Mouse (Mus musculus) stomach, embryonic 15.5 days (tissue): Measurements from ENCODE around the gene Fam149a. TPM values are rescaled to one million over a fixed set of nuclear protein-coding genes. Genes with fewer than 3 reads are reported as not detected.

ENCODE experiments used
- ATAC-seq: fragments of 200-750 bp; cut with Nextera tagmentation; 2 replicates; pipeline ENCODE4 v1.8.0; 2017; ENCODE audit warnings: low read depth, moderate number of reproducible peaks, moderate TSS enrichment; ENCODE audit not compliant: insufficient read depth, low FRiP score
- H3K27ac ChIP-seq: fragments of 300-500 bp; sonication (generic); 2 replicates; pipeline ENCODE4 v1.5.1; 2015; ENCODE audit warnings: mild to moderate bottlenecking, inconsistent platforms
- H3K27me3 ChIP-seq: fragments of 300-500 bp; sonication (generic); replicated peaks from 2 replicates; pipeline ENCODE4 v1.6.1; 2015; ENCODE audit warnings: inconsistent platforms
- H3K36me3 ChIP-seq: fragments of 300-500 bp; sonication (generic); 2 replicates; pipeline ENCODE4 v1.6.1; 2015; ENCODE audit warnings: inconsistent platforms
- H3K4me1 ChIP-seq: fragments of 300-500 bp; sonication (generic); 2 replicates; pipeline ENCODE4 v1.6.1; 2015; ENCODE audit warnings: inconsistent platforms
- H3K4me2 ChIP-seq: fragments of 300-500 bp; sonication (generic); 2 replicates; pipeline ENCODE4 v1.6.1; 2015; ENCODE audit warnings: mild to moderate bottlenecking, inconsistent platforms
- H3K4me3 ChIP-seq: fragments of 300-500 bp; sonication (generic); replicated peaks from 2 replicates; pipeline ENCODE4 v1.5.1; 2015; ENCODE audit warnings: inconsistent platforms
- H3K9ac ChIP-seq: fragments of 300-500 bp; sonication (generic); 2 replicates; pipeline ENCODE4 v1.6.1; 2015; ENCODE audit warnings: inconsistent platforms
- H3K9me3 ChIP-seq: fragments of 300-500 bp; sonication (generic); 2 replicates; pipeline ENCODE4 v1.6.1; 2016; ENCODE audit warnings: inconsistent platforms
- WGBS: fragments of 180-500 bp; shearing (Covaris S2); methylation state at CpG from one replicate; pipeline ENCODE4 v1.1.7; 2015; 5-methylcytosine and 5-hydroxymethylcytosine counted together
- polyA plus RNA-seq: library from polyadenylated mRNA; unstranded; fragments of >200 nt; fragmentation: Nextera tagmentation; extraction: Ambion mirVana; gene quantifications from 2 replicates; pipeline ENCODE4 v1.2.1, GENCODE M21; 2015

The Fam149a gene
- polyA plus RNA-seq, result 18.3 and 24.8 TPM in 2 replicates

- ATAC-seq, result no peak
- WGBS, result 5% methylated on average over 6 of the region's 6 CpGs
- H3K4me2 ChIP-seq, result peak within 1 kb of the TSS; percentile 81
- H3K36me3 ChIP-seq, result no peaks in the 10 kb centered on the region
- peaks cover 11% of the 10 kb centered on the region; the same call in 1 of the 2 replicates for H3K4me1 ChIP-seq
- H3K4me3 ChIP-seq, result peak within 1 kb of the TSS; percentile 39
- H3K27me3 ChIP-seq, result 0 out of 2 replicates have a peak, but pooled peaks cover 6% of the 10 kb centered on the region
- H3K27ac ChIP-seq, result no peak within 1 kb of the TSS
- no peaks in the 10 kb centered on the region for H3K9me3 ChIP-seq
- no peak within 1 kb of the TSS; the same call in 1 of the 2 replicates for H3K9ac ChIP-seq
These were observed at the start of gene Fam149a for GRCm38 (mm10) chr8:45381963-45382347. Gene Fam149a, minus strand, starts transcription at chr8:45382291.

GRCm38 (mm10) chr8:45420151-45420550 lies 38.1 kb upstream of the Fam149a start:
- 86% methylated on average over 7 of the region's 7 CpGs for WGBS
- Histone ChIP-seq H3K4me1 (no peaks in the 10 kb centered on the region), H3K27me3 (no peaks in the 10 kb centered on the region), H3K36me3 (no peaks in the 10 kb centered on the region), H3K4me3 (no peak overlapping the region), H3K27ac (no peak overlapping the region), H3K9me3 (no peaks in the 10 kb centered on the region), H3K9ac (no peak overlapping the region), H3K4me2 (no peak overlapping the region)
- no peak for ATAC-seq

GRCm38 (mm10) chr8:45414965-45415364 lies 32.9 kb upstream of the Fam149a start:
- H3K9me3 ChIP-seq, result no peaks in the 10 kb centered on the region
- H3K9ac ChIP-seq, result no peak overlapping the region
- no peak overlapping the region for H3K4me3 ChIP-seq
- no peaks in the 10 kb centered on the region for H3K27me3 ChIP-seq
- 71% methylated on average over 7 of the region's 7 CpGs for WGBS
- no peaks in the 10 kb centered on the region for H3K36me3 ChIP-seq
- H3K4me2 ChIP-seq, result no peak overlapping the region
- no peak for ATAC-seq
- no peak overlapping the region for H3K27ac ChIP-seq
- H3K4me1 ChIP-seq, result no peaks in the 10 kb centered on the region

GRCm38 (mm10) chr8:45410882-45411281 lies 28.8 kb upstream of the Fam149a start, which contains the start of gene Tlr3:
Gene Tlr3, minus strand, starts transcription at chr8:45411080.
- 44% methylated on average over 2 of the region's 2 CpGs for WGBS

GRCm38 (mm10) chr8:45410146-45410880 lies 28.2 kb upstream of the Fam149a start:
- H3K4me1 ChIP-seq, result no peaks in the 10 kb centered on the region
- H3K27me3 ChIP-seq, result no peaks in the 10 kb centered on the region
- 6% methylated on average over 18 of the region's 18 CpGs for WGBS
- H3K36me3 ChIP-seq, result no peaks in the 10 kb centered on the region
- H3K4me3 ChIP-seq, result peak overlapping the region; percentile 48
- ATAC-seq, result peak; percentile 92
- H3K4me2 ChIP-seq, result peak overlapping the region; percentile 66
- peak overlapping the region; percentile 17 for H3K9ac ChIP-seq
- no peaks in the 10 kb centered on the region for H3K9me3 ChIP-seq
- H3K27ac ChIP-seq, result peak overlapping the region; percentile 83

More at GRCm38 (mm10) chr8:45410882-45411281, 28.8 kb upstream of the Fam149a start, which contains the start of gene Tlr3:
- Histone ChIP-seq H3K27me3 (no peaks in the 10 kb centered on the region), H3K4me3 (peak within 1 kb of the TSS; percentile 48), H3K4me1 (no peaks in the 10 kb centered on the region), H3K4me2 (peak within 1 kb of the TSS; percentile 66), H3K27ac (peak within 1 kb of the TSS; percentile 83), H3K9me3 (no peaks in the 10 kb centered on the region), H3K9ac (peak within 1 kb of the TSS; percentile 17), H3K36me3 (no peaks in the 10 kb centered on the region)
- ATAC-seq, result 0 out of 2 replicates have a peak, but pooled peaks have one; percentile 38

- no peaks in the 10 kb centered on the region for H3K27me3 ChIP-seq
- no peaks in the 10 kb centered on the region for H3K36me3 ChIP-seq
- no peaks in the 10 kb centered on the region for H3K4me1 ChIP-seq
- peak overlapping the region; percentile 66 for H3K4me2 ChIP-seq
- H3K27ac ChIP-seq, result peak overlapping the region; percentile 83
- H3K9me3 ChIP-seq, result no peaks in the 10 kb centered on the region
- ATAC-seq, result no peak
- no peak overlapping the region for H3K9ac ChIP-seq
- peak overlapping the region; percentile 48 for H3K4me3 ChIP-seq
- WGBS, result 35% methylated on average over 4 of the region's 4 CpGs
These were observed 27.6 kb upstream of the Fam149a start for GRCm38 (mm10) chr8:45409702-45410101.

GRCm38 (mm10) chr8:45383250-45383649 lies 1.2 kb upstream of the Fam149a start:
- Histone ChIP-seq H3K4me2 (no peak overlapping the region), H3K9me3 (no peaks in the 10 kb centered on the region), H3K36me3 (no peaks in the 10 kb centered on the region), H3K4me3 (no peak overlapping the region), H3K9ac (no peak overlapping the region), H3K4me1 (peaks cover 11% of the 10 kb centered on the region; the same call in 1 of the 2 replicates), H3K27me3 (0 out of 2 replicates have a peak, but pooled peaks cover 6% of the 10 kb centered on the region), H3K27ac (no peak overlapping the region)
- WGBS, result 60% methylated on average over 1 of the region's 1 CpGs
- ATAC-seq, result no peak

- no peaks in the 10 kb centered on the region for H3K36me3 ChIP-seq
- peak overlapping the region; percentile 39 for H3K4me3 ChIP-seq
- ATAC-seq, result peak; percentile 31; the same call in 1 of the 2 replicates
- no peaks in the 10 kb centered on the region for H3K9me3 ChIP-seq
- H3K4me1 ChIP-seq, result peaks cover 11% of the 10 kb centered on the region; the same call in 1 of the 2 replicates
- H3K9ac ChIP-seq, result no peak overlapping the region; the same call in 1 of the 2 replicates
- H3K27ac ChIP-seq, result no peak overlapping the region
- 0 out of 2 replicates have a peak, but pooled peaks cover 6% of the 10 kb centered on the region for H3K27me3 ChIP-seq
- 6% methylated on average over 38 of the region's 38 CpGs for WGBS
- peak overlapping the region; percentile 81 for H3K4me2 ChIP-seq
These were observed 772 bp downstream of the Fam149a start for GRCm38 (mm10) chr8:45381075-45381962.

GRCm38 (mm10) chr8:45380598-45380997 lies 1.5 kb downstream of the Fam149a start:
- H3K27me3 ChIP-seq, result 0 out of 2 replicates have a peak, but pooled peaks cover 6% of the 10 kb centered on the region
- H3K4me1 ChIP-seq, result peaks cover 11% of the 10 kb centered on the region; the same call in 1 of the 2 replicates
- H3K4me2 ChIP-seq, result no peak overlapping the region
- no peaks in the 10 kb centered on the region for H3K36me3 ChIP-seq
- no peak overlapping the region for H3K4me3 ChIP-seq
- no peaks in the 10 kb centered on the region for H3K9me3 ChIP-seq
- H3K27ac ChIP-seq, result no peak overlapping the region
- H3K9ac ChIP-seq, result no peak overlapping the region
- ATAC-seq, result no peak
- 29% methylated on average over 4 of the region's 4 CpGs for WGBS

GRCm38 (mm10) chr8:45374071-45374470 lies 8.0 kb downstream of the Fam149a start:
- no peak overlapping the region for H3K27ac ChIP-seq
- H3K36me3 ChIP-seq, result no peaks in the 10 kb centered on the region
- no peaks in the 10 kb centered on the region for H3K27me3 ChIP-seq
- no peaks in the 10 kb centered on the region for H3K9me3 ChIP-seq
- no peak overlapping the region for H3K4me2 ChIP-seq
- H3K9ac ChIP-seq, result no peak overlapping the region
- no peak overlapping the region for H3K4me3 ChIP-seq
- H3K4me1 ChIP-seq, result 0 out of 2 replicates have a peak, but pooled peaks cover 3% of the 10 kb centered on the region
- WGBS, result 85% methylated on average over 3 of the region's 3 CpGs
- ATAC-seq, result no peak

GRCm38 (mm10) chr8:45367154-45367553 lies 14.9 kb downstream of the Fam149a start:
- no peak overlapping the region for H3K9ac ChIP-seq
- H3K36me3 ChIP-seq, result no peaks in the 10 kb centered on the region
- H3K9me3 ChIP-seq, result no peaks in the 10 kb centered on the region
- no peak overlapping the region for H3K4me2 ChIP-seq
- ATAC-seq, result no peak
- H3K27ac ChIP-seq, result no peak overlapping the region
- H3K4me1 ChIP-seq, result 0 out of 2 replicates have a peak, but pooled peaks cover 3% of the 10 kb centered on the region
- H3K27me3 ChIP-seq, result no peaks in the 10 kb centered on the region
- no peak overlapping the region for H3K4me3 ChIP-seq
- 77% methylated on average over 1 of the region's 1 CpGs for WGBS
